Mouse (Mus musculus) CH12.LX (cell line): ENCODE measurements at regions not wholly inside any gene's neighbourhood (a gene's known extent, or its start where the extent isn't known, plus 50 kb on each side); places are given as distances from the start of the nearest gene placed in this dataset.

ENCODE experiments used
- EP300 ChIP-seq: IDR thresholded peaks from 2 replicates; pipeline ENCODE4 v1.6.1; 2011; ENCODE audit warnings: low read length, improper control_type of control experiment
- NELFE ChIP-seq: IDR thresholded peaks from 2 replicates; pipeline ENCODE4 v1.6.1; 2011; ENCODE audit warnings: low read depth, low read length, improper control_type of control experiment
- POLR2A ChIP-seq: IDR thresholded peaks from 2 replicates; pipeline ENCODE4 v1.6.1; 2011; ENCODE audit warnings: low read depth, mild to moderate bottlenecking, improper control_type of control experiment, low read length

DNA sequence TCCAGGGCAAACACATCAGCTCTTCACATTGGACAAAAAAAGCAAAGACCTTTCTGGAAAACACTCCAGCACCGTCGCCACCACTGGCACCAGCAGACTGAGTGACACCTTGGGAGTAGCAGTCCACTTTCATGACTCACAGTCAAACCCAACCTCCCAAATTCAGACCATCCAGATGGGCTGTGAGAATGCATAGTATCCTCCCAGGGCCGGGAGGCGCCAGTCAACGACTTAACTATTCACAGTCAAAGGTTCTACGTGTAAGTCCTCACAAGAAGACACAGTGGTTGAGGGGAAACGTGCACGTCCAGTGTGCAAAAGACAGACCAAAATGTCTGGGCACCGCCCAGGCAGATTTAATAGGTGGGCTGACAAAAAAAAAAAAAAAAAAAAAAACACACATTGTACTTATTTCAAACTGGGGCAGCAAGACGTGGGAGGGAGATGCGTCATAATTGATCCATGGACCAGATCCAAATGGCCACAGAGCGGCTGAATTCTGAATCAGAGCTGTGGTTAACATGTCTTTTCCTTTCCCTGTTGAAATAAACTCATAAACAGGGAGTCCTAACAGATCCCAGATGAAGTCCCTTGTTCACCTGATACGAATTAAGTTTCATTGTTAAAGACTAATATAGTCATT lies 137.6 kb upstream of the Sox2 start:
- TF ChIP-seq NELFE, result no peak
- no peak for TF ChIP-seq EP300
- no peak for TF ChIP-seq POLR2A
